Mouse (Mus musculus) kidney, postnatal 0 days (tissue): Measurements from ENCODE around the gene Ube2ql1. TPM values are rescaled to one million over a fixed set of nuclear protein-coding genes. Genes with fewer than 3 reads are reported as not detected.

Source experiments
- ATAC-seq: fragments of 200-750 bp; cut with Nextera tagmentation; replicated peaks from 2 replicates; pipeline ENCODE4 v1.8.0; 2017; ENCODE audit warnings: low read depth, moderate number of reproducible peaks, moderate TSS enrichment, moderate library complexity; ENCODE audit not compliant: low FRiP score
- DNase-seq: peaks from one replicate; pipeline ENCODE4 v3.0.0-alpha.2; 2016; ENCODE audit warnings: low spot score
- H3K27ac ChIP-seq: fragments of 300-500 bp; sonication (generic); 2 replicates; pipeline ENCODE4 v1.5.1; 2014; ENCODE audit warnings: mild to moderate bottlenecking
- H3K27me3 ChIP-seq: fragments of 300-500 bp; sonication (generic); 2 replicates; pipeline ENCODE4 v1.6.1; 2014; ENCODE audit warnings: low read length, mixed read lengths; ENCODE audit not compliant: insufficient read depth
- H3K36me3 ChIP-seq: fragments of 300-500 bp; sonication (generic); 2 replicates; pipeline ENCODE4 v1.6.1; 2014; ENCODE audit warnings: low read length, mixed read lengths; ENCODE audit not compliant: insufficient read depth
- H3K4me1 ChIP-seq: fragments of 300-500 bp; sonication (generic); replicated peaks from 2 replicates; pipeline ENCODE4 v1.6.1; 2014; ENCODE audit warnings: antibody characterized with exemption, low read length, mixed read lengths; ENCODE audit not compliant: insufficient read depth
- H3K4me2 ChIP-seq: fragments of 300-500 bp; sonication (generic); 2 replicates; pipeline ENCODE4 v1.6.1; 2014; ENCODE audit warnings: mild to moderate bottlenecking, low read length, moderate library complexity, mixed read lengths
- H3K4me3 ChIP-seq: fragments of 300-500 bp; sonication (generic); replicated peaks from 2 replicates; pipeline ENCODE4 v1.5.1; 2014; ENCODE audit warnings: low read depth, low read length
- H3K9ac ChIP-seq: fragments of 300-500 bp; sonication (generic); 2 replicates; pipeline ENCODE4 v1.6.1; 2014; ENCODE audit warnings: low read depth, low read length
- H3K9me3 ChIP-seq: fragments of 300-500 bp; sonication (generic); replicated peaks from 2 replicates; pipeline ENCODE4 v1.6.1; 2016; ENCODE audit warnings: low read length, inconsistent platforms, mixed read lengths
- CTCF ChIP-seq: IDR thresholded peaks from 2 replicates; pipeline ENCODE4 v1.5.1; 2016; ENCODE audit warnings: antibody characterized with exemption, low read depth, mild to moderate bottlenecking, moderate library complexity
- WGBS: fragments of 180-500 bp; shearing (Covaris S2); extraction: QIAGEN DNeasy Blood & Tissue Kit; methylation state at CpG from one replicate; pipeline ENCODE4 v1.1.7; 2014; 5-methylcytosine and 5-hydroxymethylcytosine counted together
- polyA plus RNA-seq: library from polyadenylated mRNA; unstranded; fragments of >200 nt; fragmentation: Nextera tagmentation; extraction: Ambion mirVana; gene quantifications from 2 replicates; pipeline ENCODE4 v1.2.1, GENCODE M21; 2015

Gene Ube2ql1
- polyA plus RNA-seq, 1 experiment from 2014 or later = 0.21 TPM

DNA sequence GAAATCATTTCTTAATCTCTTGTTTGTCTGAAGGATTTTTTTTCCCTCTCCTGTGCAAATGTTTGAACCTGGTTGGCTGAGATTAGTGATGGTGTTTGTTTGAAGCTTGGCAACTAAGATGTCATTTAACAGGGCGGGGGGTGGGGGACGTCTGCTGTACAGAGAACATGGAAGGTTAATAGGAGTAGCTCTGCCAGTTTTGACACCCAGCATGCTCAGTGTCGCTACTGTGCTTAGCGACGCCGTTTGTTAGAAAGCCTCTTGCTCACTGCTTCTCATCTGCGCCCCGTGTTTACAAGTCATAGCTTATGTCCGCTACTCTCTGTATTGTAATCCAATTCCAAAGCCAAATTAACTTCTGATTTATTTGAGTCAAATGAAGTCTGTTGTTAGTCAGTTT is 25.0 kb upstream of the Ube2ql1 start:
- H3K27ac ChIP-seq = no peak overlapping the region
- no peak for ATAC-seq

GRCm38 (mm10) chr13:69761393-69761792 is 21.7 kb upstream of the Ube2ql1 start:
- no peak for TF ChIP-seq CTCF
- no peak overlapping the region for H3K4me3 ChIP-seq
- H3K4me1 ChIP-seq = no peaks in the 10 kb centered on the region
- ATAC-seq (no peak), DNase-seq (no peak)
- no peak overlapping the region for H3K9ac ChIP-seq
- WGBS = 68% methylated on average over 10 of the region's 10 CpGs
- no peak overlapping the region for H3K27ac ChIP-seq
- H3K27me3 ChIP-seq = no peaks in the 10 kb centered on the region
- no peak overlapping the region for H3K4me2 ChIP-seq
- H3K36me3 ChIP-seq = no peaks in the 10 kb centered on the region
- no peaks in the 10 kb centered on the region for H3K9me3 ChIP-seq

More for the DNA sequence above, 25.0 kb upstream of the Ube2ql1 start:
- no peak for DNase-seq
- WGBS = 68% methylated on average over 9 of the region's 9 CpGs
- Histone ChIP-seq H3K4me1 (no peaks in the 10 kb centered on the region), H3K4me3 (no peak overlapping the region), H3K9ac (no peak overlapping the region), H3K9me3 (no peaks in the 10 kb centered on the region), H3K27me3 (no peaks in the 10 kb centered on the region), H3K36me3 (no peaks in the 10 kb centered on the region), H3K4me2 (no peak overlapping the region)
- TF ChIP-seq CTCF = no peak

DNA sequence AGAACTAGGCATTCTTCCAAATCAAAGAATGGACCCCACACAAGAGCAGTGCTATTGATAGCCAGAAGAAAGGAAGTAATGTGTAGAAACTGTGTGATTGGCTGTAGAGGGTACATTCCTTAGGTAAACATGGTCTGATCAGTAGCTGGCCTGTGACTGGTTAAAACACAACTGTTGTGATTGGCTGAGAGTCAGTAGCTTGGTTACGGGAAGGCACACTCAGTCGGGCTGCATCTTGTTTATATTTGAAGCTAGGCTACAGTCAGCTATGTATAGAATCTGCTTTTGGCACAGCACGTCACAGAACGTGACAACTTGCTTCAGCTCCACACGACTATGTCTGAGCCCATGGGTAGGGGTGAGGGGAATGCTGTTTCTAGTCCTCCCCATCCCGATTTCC is 19.3 kb upstream of the Ube2ql1 start:
- no peak for ATAC-seq
- H3K4me3 ChIP-seq = no peak overlapping the region
- H3K4me1 ChIP-seq = no peaks in the 10 kb centered on the region
- no peaks in the 10 kb centered on the region for H3K36me3 ChIP-seq
- no peak overlapping the region for H3K4me2 ChIP-seq
- H3K27me3 ChIP-seq = no peaks in the 10 kb centered on the region
- TF ChIP-seq CTCF = no peak
- no peaks in the 10 kb centered on the region for H3K9me3 ChIP-seq
- 61% methylated on average over 6 of the region's 6 CpGs for WGBS
- H3K9ac ChIP-seq = no peak overlapping the region
- no peak for DNase-seq
- no peak overlapping the region for H3K27ac ChIP-seq

DNA sequence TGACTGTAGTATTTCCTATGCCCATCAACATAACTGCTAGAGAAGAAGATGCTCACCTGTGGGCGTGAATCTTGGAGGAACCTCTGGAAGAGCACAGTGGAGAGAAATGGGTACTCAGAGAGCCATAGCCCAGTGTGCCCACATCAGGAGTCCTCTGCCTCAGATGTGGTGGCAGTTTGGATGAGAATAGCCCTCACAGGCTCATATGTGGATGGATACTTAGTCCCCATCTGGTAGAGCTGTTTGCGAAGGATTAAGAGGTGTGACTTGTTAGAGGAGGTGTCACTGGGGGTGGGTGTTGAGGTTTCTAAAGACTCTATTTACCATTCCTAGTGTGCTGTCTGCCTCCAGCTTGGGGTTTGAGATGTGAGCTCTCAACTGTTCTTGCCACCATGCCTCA is 13.2 kb upstream of the Ube2ql1 start:
- H3K4me2 ChIP-seq = no peak overlapping the region
- H3K4me3 ChIP-seq = no peak overlapping the region
- H3K36me3 ChIP-seq = no peaks in the 10 kb centered on the region
- no peaks in the 10 kb centered on the region for H3K27me3 ChIP-seq
- H3K9me3 ChIP-seq = no peaks in the 10 kb centered on the region
- 63% methylated on average over 2 of the region's 2 CpGs for WGBS
- no peaks in the 10 kb centered on the region for H3K4me1 ChIP-seq
- H3K27ac ChIP-seq = no peak overlapping the region
- no peak overlapping the region for H3K9ac ChIP-seq
- DNase-seq = no peak
- TF ChIP-seq CTCF = no peak
- no peak for ATAC-seq

GRCm38 (mm10) chr13:69751510-69751909 is 11.8 kb upstream of the Ube2ql1 start:
- no peak overlapping the region for H3K9ac ChIP-seq
- no peak overlapping the region for H3K4me2 ChIP-seq
- TF ChIP-seq CTCF = no peak
- H3K9me3 ChIP-seq = no peaks in the 10 kb centered on the region
- DNase-seq (no peak), ATAC-seq (no peak)
- 86% methylated on average over 6 of the region's 6 CpGs for WGBS
- no peaks in the 10 kb centered on the region for H3K27me3 ChIP-seq
- no peaks in the 10 kb centered on the region for H3K4me1 ChIP-seq
- H3K4me3 ChIP-seq = no peak overlapping the region
- no peaks in the 10 kb centered on the region for H3K36me3 ChIP-seq
- H3K27ac ChIP-seq = no peak overlapping the region

DNA sequence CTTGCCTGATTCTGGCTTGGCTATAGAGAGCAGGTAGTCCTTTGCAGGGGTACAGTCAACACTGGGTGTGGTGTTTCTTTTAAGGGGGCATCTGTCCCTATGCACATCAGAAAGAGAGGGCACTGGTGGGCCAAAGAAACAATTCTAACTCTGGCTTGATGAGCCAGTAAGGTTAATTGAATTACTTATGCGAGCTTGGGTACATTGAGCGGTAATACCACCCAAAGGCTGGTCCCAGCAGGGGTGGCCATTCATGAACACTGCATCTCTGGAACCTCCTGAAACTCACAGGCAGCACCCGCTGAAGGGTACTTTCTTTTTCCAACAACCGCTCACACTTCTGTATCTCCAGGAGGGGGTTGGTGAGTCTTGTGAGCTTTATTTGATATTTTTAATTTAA is 9.1 kb upstream of the Ube2ql1 start:
- 66% methylated on average over 4 of the region's 4 CpGs for WGBS
- DNase-seq (no peak), ATAC-seq (no peak)
- Histone ChIP-seq H3K4me2 (no peak overlapping the region), H3K27ac (no peak overlapping the region), H3K4me3 (no peak overlapping the region), H3K9ac (no peak overlapping the region), H3K9me3 (no peaks in the 10 kb centered on the region), H3K27me3 (no peaks in the 10 kb centered on the region), H3K36me3 (no peaks in the 10 kb centered on the region), H3K4me1 (no peaks in the 10 kb centered on the region)
- no peak for TF ChIP-seq CTCF
